Mouse (Mus musculus) embryonic fibroblast, embryonic 13.5 days (primary cell): ENCODE data around the gene E130308A19Rik.

Source experiments
- CTCF ChIP-seq: IDR thresholded peaks from 2 replicates; pipeline ENCODE4 v1.5.1; 2011; ENCODE audit warnings: mild to moderate bottlenecking, control low read depth, low read length, moderate library complexity, borderline replicate concordance; ENCODE audit not compliant: insufficient read depth
- POLR2A ChIP-seq: IDR thresholded peaks from 2 replicates; pipeline ENCODE4 v1.6.1; 2011; ENCODE audit warnings: low read depth, mild to moderate bottlenecking, control low read depth, low read length, moderate library complexity

- TF ChIP-seq POLR2A (no peak), CTCF (no peak)
Measured at GRCm38 (mm10) chr4:59629076-59629874, 3.3 kb downstream of the E130308A19Rik start.
